Mouse (Mus musculus) thymus, adult 2 months (tissue): Measurements from ENCODE around the gene Zfp709. TPM values are rescaled to one million over a fixed set of nuclear protein-coding genes. Genes with fewer than 3 reads are reported as not detected.
"Not testable (repeated sequence)": the region's sequence is repeated elsewhere in the genome, so short reads cannot be mapped to it uniquely, and the experiment has no call there.

ENCODE experiments used
- DNase-seq: peaks from one replicate; pipeline ENCODE4 v3.0.0; 2021
- H3K27ac ChIP-seq: fragments of 200-500 bp; 2 replicates; pipeline ENCODE4 v1.5.1; 2012; ENCODE audit warnings: low read length, control low read depth; ENCODE audit not compliant: control insufficient read depth, insufficient read depth
- H3K27me3 ChIP-seq: fragments of 200-500 bp; 2 replicates; pipeline ENCODE4 v1.6.1; 2012; ENCODE audit warnings: mild to moderate bottlenecking, low read length, moderate library complexity, mixed read lengths; ENCODE audit not compliant: control insufficient read depth, insufficient read depth
- H3K36me3 ChIP-seq: fragments of 200-500 bp; 2 replicates; pipeline ENCODE4 v1.6.1; 2012; ENCODE audit warnings: mild to moderate bottlenecking, low read length, moderate library complexity; ENCODE audit not compliant: control insufficient read depth, insufficient read depth
- H3K4me1 ChIP-seq: fragments of 200-500 bp; replicated peaks from 2 replicates; pipeline ENCODE4 v1.6.1; 2012; ENCODE audit warnings: low read length; ENCODE audit not compliant: control insufficient read depth, insufficient read depth
- H3K4me3 ChIP-seq: fragments of 200-500 bp; 2 replicates; pipeline ENCODE4 v1.5.1; 2012; ENCODE audit warnings: mild to moderate bottlenecking, low read length, control low read depth, moderate library complexity; ENCODE audit not compliant: control insufficient read depth, insufficient read depth
- CTCF ChIP-seq: fragments of 200-500 bp; IDR thresholded peaks from 2 replicates; pipeline ENCODE4 v1.5.1; 2012; ENCODE audit warnings: mild to moderate bottlenecking, control low read depth, low read length, moderate library complexity, borderline replicate concordance; ENCODE audit not compliant: control insufficient read depth, poor library complexity, insufficient read depth; ENCODE audit errors: extremely low read depth
- POLR2A ChIP-seq: fragments of 200-500 bp; IDR thresholded peaks from 2 replicates; pipeline ENCODE4 v1.6.1; 2012; ENCODE audit warnings: mild to moderate bottlenecking, low read length, control low read depth, moderate library complexity; ENCODE audit not compliant: control insufficient read depth, poor library complexity, insufficient read depth; ENCODE audit errors: extremely low read depth
- WGBS: fragments of 180-500 bp; shearing (Covaris S2); methylation state at CpG from one replicate; pipeline ENCODE4 v1.1.7; 2018; 5-methylcytosine and 5-hydroxymethylcytosine counted together
- polyA plus RNA-seq: library from polyadenylated mRNA; depleted of rRNA; stranded (reverse); fragments of >200 nt; gene quantifications from 2 replicates; pipeline ENCODE4 v1.2.3, GENCODE M21; 2012

Gene Zfp709
- polyA plus RNA-seq, 1 experiment = 0.85 TPM

DNA sequence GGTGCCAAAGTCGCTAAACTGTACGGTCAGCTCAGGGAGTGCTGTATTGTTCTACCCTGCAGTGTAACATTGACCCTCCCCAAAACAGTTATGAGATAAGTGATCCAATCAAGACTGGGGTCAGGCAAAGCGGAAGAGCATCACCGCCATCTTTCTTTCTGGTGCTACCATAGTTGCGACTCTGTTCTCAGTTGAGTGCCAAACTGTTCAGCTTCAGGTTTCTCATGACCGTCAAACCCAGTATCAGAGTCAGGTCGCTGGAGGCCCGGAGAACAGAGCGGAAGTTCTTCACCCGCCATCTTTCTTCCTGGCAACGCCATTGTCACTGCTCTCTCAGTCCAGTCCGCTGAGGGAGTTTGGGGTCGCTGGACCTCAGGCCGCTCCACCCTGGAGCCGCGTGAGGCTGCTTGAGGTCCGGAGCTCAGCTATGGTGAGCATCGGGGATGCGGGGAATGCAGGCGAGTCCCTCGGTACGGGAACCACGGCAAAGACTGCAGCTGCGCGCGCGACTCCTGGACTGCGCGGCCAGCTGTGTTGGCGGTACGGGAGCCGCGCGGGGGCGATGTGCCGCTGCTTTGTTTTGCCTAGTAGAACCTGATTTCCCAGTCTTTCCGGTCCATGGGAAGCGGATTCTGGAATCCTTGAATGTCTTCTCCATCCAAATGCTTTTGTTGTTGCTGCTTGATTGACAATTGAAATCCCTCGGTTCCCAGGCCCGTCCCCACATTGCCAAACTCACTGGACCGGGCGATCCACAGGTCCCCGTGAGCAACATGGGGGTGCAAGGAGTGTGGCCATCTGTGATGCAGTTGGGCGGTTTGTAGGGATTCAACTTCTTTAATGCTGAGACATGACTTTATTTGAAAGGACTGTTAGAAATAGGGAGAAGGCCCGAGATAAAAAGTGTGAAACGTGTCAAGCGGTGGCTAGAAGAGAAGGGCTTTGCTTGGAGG, 26.8 kb downstream of the Zfp709 start, which contains the start of the genes Zfp882 and Zfp617:
TSS of gene Zfp882 (plus strand) at position 300 of the 953 bp plus-strand sequence.
TSS of gene Zfp617 (plus strand) at position 327 of the 953 bp plus-strand sequence.
- DNase-seq = peak; percentile 84
- peak within 1 kb of the TSS; percentile 84 for H3K4me3 ChIP-seq
- 8% methylated on average over 47 of the region's 47 CpGs for WGBS
- peak; percentile 67; the same call in 1 of the 2 replicates for TF ChIP-seq CTCF
- TF ChIP-seq POLR2A = 0 out of 2 replicates have a peak, but pooled peaks have one; percentile 34
- H3K4me1 ChIP-seq = no peaks in the 10 kb centered on the region
- H3K36me3 ChIP-seq = no peaks in the 10 kb centered on the region
- H3K27ac ChIP-seq = no peak within 1 kb of the TSS
- no peaks in the 10 kb centered on the region for H3K27me3 ChIP-seq

DNA sequence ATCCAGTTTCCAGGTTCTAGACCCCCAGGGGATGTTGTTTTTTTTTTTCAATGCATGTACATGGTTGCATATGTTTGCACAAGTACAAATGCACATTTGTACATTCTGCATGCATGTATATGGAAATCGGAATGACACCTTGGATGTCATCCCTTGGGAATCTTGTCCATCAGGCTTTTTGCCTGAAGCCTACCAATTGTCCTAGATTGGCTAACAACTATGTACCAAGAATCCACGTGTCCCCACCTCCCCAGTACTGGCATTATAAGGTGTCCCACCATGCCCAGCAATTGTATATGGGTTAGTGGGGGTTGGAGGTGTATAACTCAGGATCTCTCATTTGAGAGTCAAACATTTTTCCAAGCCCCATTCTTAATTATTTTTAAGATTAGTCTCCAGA, 30.5 kb downstream of the Zfp709 start:
- no peak for TF ChIP-seq CTCF
- no peak for TF ChIP-seq POLR2A
- Histone ChIP-seq H3K36me3 (no peaks in the 10 kb centered on the region; the same call in none of the 2 replicates), H3K27ac (no peak overlapping the region), H3K4me1 (no peaks in the 10 kb centered on the region), H3K27me3 (no peaks in the 10 kb centered on the region), H3K4me3 (no peak overlapping the region)
- 98% methylated on average over 2 of the region's 2 CpGs for WGBS
- DNase-seq = no peak

DNA sequence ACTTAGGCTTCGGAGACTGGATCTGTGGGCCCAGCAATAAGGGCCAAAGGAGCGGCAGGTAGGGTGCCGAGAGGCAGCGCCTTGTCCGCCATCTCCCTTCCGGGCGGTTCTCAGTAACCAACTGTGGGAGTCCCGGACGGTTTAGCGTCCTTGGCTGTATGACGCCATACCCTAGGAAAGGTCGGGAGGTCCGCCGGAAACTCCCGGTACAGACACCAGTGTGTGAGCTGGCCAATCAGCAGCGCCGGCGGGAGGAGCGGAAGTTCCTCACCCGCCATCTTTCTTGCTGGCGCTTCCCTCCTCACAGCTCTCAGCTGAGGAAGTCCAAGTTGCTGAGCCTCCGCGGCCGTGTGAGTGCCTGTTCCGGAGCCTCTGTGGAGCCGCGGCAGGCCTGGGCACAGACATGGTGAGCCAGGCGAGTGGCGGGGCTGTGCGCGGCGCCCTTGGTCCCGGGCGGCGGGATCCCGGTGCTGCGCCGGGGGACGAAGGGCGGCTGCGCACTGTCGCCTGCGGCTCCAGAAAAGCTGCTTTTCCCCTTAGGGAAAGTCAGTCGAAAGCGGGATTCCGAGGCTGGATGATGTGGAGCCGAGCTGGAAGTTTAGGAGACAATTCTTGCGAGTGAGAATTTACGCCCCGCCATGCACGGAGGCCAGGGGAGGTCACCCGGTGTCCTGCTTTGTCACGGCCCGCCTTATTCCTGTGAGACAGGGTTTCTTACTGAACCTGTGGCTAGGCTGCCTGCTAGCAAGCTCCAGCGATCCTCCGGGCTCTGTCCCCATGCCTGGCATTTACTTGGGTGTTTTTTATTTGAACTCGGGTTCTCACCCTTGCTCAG, 41.0 kb downstream of the Zfp709 start:
- Histone ChIP-seq H3K27ac (peak overlapping the region; percentile 79), H3K36me3 (no peaks in the 10 kb centered on the region), H3K4me1 (peaks cover 3% of the 10 kb centered on the region; the same call in 1 of the 2 replicates), H3K4me3 (peak overlapping the region; percentile 99), H3K27me3 (no peaks in the 10 kb centered on the region)
- no peak for TF ChIP-seq CTCF
- TF ChIP-seq POLR2A = peak; percentile 57; the same call in 1 of the 2 replicates
- WGBS = under 1% methylated on average over 57 of the region's 57 CpGs
- DNase-seq = peak; percentile 94

DNA sequence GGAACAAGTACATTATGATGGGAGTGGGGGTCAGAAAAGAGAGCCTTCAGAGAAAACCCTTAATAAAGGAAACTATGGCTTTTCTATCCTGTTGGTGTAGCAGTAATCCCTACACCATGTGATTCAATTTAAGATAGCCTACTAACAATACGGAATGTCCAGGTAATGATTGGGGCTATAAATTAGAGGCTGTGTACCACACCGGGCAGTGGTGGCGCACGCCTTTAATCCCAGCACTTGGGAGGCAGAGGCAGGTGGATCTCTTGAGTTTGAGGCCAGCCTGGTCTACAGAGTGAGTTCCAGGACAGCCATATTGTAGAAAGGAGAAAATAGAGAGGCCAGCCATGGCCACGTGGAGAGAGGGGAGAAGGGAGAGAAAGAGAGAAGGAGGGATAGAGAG, 44.0 kb downstream of the Zfp709 start:
- no peak overlapping the region for H3K27ac ChIP-seq
- H3K27me3 ChIP-seq = no peaks in the 10 kb centered on the region
- 99% methylated on average over 5 of the region's 5 CpGs for whole genome bisulfite sequencing
- H3K4me3 ChIP-seq = no peak overlapping the region
- H3K36me3 ChIP-seq = peaks cover 14% of the 10 kb centered on the region
- peaks cover 3% of the 10 kb centered on the region; the same call in 1 of the 2 replicates for H3K4me1 ChIP-seq
- TF ChIP-seq POLR2A (no peak), CTCF (no peak)
- DNase-seq = no peak

DNA sequence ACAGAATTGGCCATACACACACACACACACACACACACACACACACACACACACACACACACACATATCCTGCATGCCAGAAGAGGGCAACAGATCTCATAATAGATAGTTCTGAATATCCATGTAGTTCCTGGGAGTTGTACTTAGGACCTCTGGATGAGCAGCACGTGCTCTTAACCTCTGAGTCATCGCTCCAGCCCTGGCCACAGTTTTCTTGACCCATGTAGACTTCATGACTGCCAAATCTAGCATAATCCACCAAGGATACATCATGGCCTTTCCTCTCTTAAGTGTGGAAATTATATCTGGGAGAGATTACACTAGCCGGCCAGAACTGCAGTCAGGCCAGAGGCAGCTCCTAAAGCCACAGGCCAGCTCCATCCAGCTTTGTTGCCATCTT, 44.7 kb downstream of the Zfp709 start:
- WGBS = 99% methylated on average over 3 of the region's 3 CpGs
- Histone ChIP-seq H3K27ac (no peak overlapping the region), H3K4me3 (no peak overlapping the region), H3K27me3 (no peaks in the 10 kb centered on the region), H3K36me3 (peaks cover 16% of the 10 kb centered on the region), H3K4me1 (peaks cover 3% of the 10 kb centered on the region; the same call in 1 of the 2 replicates)
- no peak for DNase-seq
- TF ChIP-seq CTCF (no peak), POLR2A (no peak)

DNA sequence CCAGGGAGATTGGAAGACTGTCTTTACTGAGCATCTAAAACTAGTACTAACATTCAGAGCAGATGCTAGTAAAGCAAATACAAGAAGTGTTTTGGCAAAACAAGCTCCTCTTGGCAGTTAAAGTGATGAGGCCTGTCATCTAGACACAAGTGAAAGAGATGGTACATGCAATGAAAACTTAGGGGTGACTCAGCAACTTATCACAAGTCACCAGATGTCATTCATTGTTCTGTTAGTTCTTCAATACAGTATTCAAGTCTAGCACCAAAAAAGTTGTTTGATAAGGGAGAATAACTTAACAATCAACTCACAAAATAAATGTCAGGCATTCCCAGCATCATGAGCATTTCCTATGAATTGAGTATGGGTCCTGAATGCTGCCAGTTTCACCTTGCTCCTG, 46.0 kb downstream of the Zfp709 start:
- DNase-seq = no peak
- peaks cover 3% of the 10 kb centered on the region; the same call in 1 of the 2 replicates for H3K4me1 ChIP-seq
- no peak overlapping the region for H3K27ac ChIP-seq
- TF ChIP-seq CTCF (no peak), POLR2A (no peak)
- no peak overlapping the region for H3K4me3 ChIP-seq
- H3K36me3 ChIP-seq = peaks cover 18% of the 10 kb centered on the region
- no peaks in the 10 kb centered on the region for H3K27me3 ChIP-seq

DNA sequence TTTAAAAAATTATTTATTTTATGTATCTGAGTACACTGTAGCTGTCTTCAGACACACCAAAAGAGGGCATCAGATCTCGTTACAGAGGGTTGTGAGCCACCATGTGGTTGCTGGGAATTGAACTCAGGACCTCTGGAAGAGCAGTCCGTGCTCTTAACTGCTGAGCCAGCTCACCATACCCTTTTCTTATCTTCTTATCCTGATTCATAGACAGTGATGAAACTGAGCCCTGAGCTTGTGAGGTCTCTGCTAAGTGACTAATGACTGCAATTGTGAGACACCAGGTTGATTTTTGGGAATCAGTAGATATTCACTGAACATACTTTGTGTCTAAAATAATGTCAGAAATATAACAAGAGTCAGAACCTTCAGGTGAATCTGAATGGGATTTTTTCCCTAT, 56.2 kb downstream of the Zfp709 start:
- H3K36me3 ChIP-seq, H3K4me1 ChIP-seq, DNase-seq, H3K27me3 ChIP-seq, H3K27ac ChIP-seq, H3K4me3 ChIP-seq: not testable (repeated sequence)
- WGBS = 97% methylated on average over 2 of the region's 2 CpGs
